Mouse (Mus musculus) limb, embryonic 13.5 days (tissue): ENCODE results near the gene Ccnl2. TPM values are rescaled to one million over a fixed set of nuclear protein-coding genes. Genes with fewer than 3 reads are reported as not detected.

ENCODE experiments used
- ATAC-seq: fragments of 200-750 bp; cut with Nextera tagmentation; 2 replicates; pipeline ENCODE4 v1.8.0; 2017; ENCODE audit warnings: low read depth, moderate number of reproducible peaks, moderate TSS enrichment; ENCODE audit not compliant: low FRiP score
- H3K27ac ChIP-seq: fragments of 300-500 bp; sonication (generic); 2 replicates; pipeline ENCODE4 v1.5.1; 2015; ENCODE audit warnings: inconsistent platforms, mild to moderate bottlenecking, moderate library complexity
- H3K27me3 ChIP-seq: fragments of 300-500 bp; sonication (generic); 2 replicates; pipeline ENCODE4 v1.6.1; 2015; ENCODE audit warnings: mild to moderate bottlenecking, inconsistent platforms
- H3K36me3 ChIP-seq: fragments of 300-500 bp; sonication (generic); 2 replicates; pipeline ENCODE4 v1.6.1; 2015; ENCODE audit warnings: inconsistent platforms, mild to moderate bottlenecking, moderate library complexity
- H3K4me1 ChIP-seq: fragments of 300-500 bp; sonication (generic); 2 replicates; pipeline ENCODE4 v1.6.1; 2015; ENCODE audit warnings: inconsistent platforms
- H3K4me2 ChIP-seq: fragments of 300-500 bp; sonication (generic); replicated peaks from 2 replicates; pipeline ENCODE4 v1.6.1; 2015; ENCODE audit warnings: inconsistent platforms, mild to moderate bottlenecking, moderate library complexity
- H3K4me3 ChIP-seq: fragments of 300-500 bp; sonication (generic); 2 replicates; pipeline ENCODE4 v1.5.1; 2015; ENCODE audit warnings: moderate library complexity, mild to moderate bottlenecking, inconsistent platforms
- H3K9ac ChIP-seq: fragments of 300-500 bp; sonication (generic); 2 replicates; pipeline ENCODE4 v1.6.1; 2015; ENCODE audit warnings: mild to moderate bottlenecking, inconsistent platforms
- H3K9me3 ChIP-seq: fragments of 300-500 bp; sonication (generic); 2 replicates; pipeline ENCODE4 v1.6.1; 2016; ENCODE audit warnings: inconsistent platforms
- WGBS: fragments of 180-500 bp; shearing (Covaris S2); methylation state at CpG from one replicate; pipeline ENCODE4 v1.1.7; 2015; 5-methylcytosine and 5-hydroxymethylcytosine counted together
- polyA plus RNA-seq: library from polyadenylated mRNA; unstranded; fragments of >200 nt; fragmentation: Nextera tagmentation; extraction: Ambion mirVana; gene quantifications from 2 replicates; pipeline ENCODE4 v1.2.1, GENCODE M21; 2015

Ccnl2 gene
- polyA plus RNA-seq, 1 experiment from 2014 or later = 231 TPM

DNA sequence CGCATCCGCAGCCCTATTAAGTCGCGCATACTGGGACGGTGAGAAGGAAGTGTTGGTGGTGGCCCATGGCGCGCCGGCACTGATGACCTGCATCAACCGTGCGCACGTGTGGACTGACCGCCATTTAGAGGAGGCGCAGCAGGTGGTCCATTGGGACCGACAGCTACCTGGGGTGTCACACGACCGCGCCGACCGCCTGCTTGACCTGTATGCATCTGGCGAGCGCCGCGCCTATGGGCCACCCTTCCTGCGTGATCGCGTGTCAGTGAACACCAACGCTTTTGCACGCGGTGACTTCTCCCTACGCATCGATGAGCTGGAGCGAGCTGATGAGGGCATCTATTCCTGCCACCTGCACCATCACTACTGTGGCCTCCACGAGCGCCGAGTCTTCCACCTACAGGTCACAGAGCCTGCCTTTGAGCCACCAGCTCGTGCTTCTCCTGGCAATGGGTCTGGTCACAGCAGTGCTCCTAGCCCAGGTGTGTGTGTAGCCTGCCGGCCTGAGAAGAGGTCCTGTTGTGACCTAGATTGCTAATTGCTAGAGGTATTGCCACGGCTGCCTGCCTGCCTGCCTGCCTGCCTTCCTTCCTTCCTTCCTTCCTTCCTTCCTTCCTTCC, 29.5 kb downstream of the Ccnl2 start:
- no peaks in the 10 kb centered on the region for H3K9me3 ChIP-seq
- H3K27ac ChIP-seq = no peak overlapping the region
- peak overlapping the region; percentile 98 for H3K4me2 ChIP-seq
- ATAC-seq = no peak
- 43% methylated on average over 38 of the region's 38 CpGs for WGBS
- H3K4me1 ChIP-seq = peaks cover 39% of the 10 kb centered on the region
- no peak overlapping the region for H3K9ac ChIP-seq
- H3K27me3 ChIP-seq = 0 out of 2 replicates have a peak, but pooled peaks cover 6% of the 10 kb centered on the region
- peak overlapping the region; percentile 60 for H3K4me3 ChIP-seq
- H3K36me3 ChIP-seq = peaks cover 26% of the 10 kb centered on the region

- Histone ChIP-seq H3K4me1 (peaks cover 46% of the 10 kb centered on the region), H3K4me3 (no peak overlapping the region), H3K27me3 (0 out of 2 replicates have a peak, but pooled peaks cover 6% of the 10 kb centered on the region), H3K27ac (no peak overlapping the region), H3K9me3 (no peaks in the 10 kb centered on the region), H3K9ac (no peak overlapping the region), H3K4me2 (no peak overlapping the region), H3K36me3 (peaks cover 26% of the 10 kb centered on the region)
- ATAC-seq = no peak
- WGBS = 96% methylated on average over 5 of the region's 5 CpGs
Observed at GRCm38 (mm10) chr4:155843231-155843630, 30.9 kb downstream of the Ccnl2 start.

- H3K4me2 ChIP-seq = peak within 1 kb of the TSS; percentile 96
- peaks cover 20% of the 10 kb centered on the region for H3K36me3 ChIP-seq
- peaks cover 30% of the 10 kb centered on the region for H3K4me1 ChIP-seq
- WGBS = 3% methylated on average over 61 of the region's 65 CpGs
- H3K9me3 ChIP-seq = no peaks in the 10 kb centered on the region
- H3K9ac ChIP-seq = peak within 1 kb of the TSS; percentile 87
- ATAC-seq = peak; percentile 93
- H3K27ac ChIP-seq = peak within 1 kb of the TSS; percentile 52; the same call in 1 of the 2 replicates
- no peaks in the 10 kb centered on the region for H3K27me3 ChIP-seq
- H3K4me3 ChIP-seq = peak within 1 kb of the TSS; percentile 80
Observed at GRCm38 (mm10) chr4:155846871-155847578, 34.7 kb downstream of the Ccnl2 start, which contains the start of gene Dvl1. Gene Dvl1, plus strand, starts transcription at chr4:155847402.

DNA sequence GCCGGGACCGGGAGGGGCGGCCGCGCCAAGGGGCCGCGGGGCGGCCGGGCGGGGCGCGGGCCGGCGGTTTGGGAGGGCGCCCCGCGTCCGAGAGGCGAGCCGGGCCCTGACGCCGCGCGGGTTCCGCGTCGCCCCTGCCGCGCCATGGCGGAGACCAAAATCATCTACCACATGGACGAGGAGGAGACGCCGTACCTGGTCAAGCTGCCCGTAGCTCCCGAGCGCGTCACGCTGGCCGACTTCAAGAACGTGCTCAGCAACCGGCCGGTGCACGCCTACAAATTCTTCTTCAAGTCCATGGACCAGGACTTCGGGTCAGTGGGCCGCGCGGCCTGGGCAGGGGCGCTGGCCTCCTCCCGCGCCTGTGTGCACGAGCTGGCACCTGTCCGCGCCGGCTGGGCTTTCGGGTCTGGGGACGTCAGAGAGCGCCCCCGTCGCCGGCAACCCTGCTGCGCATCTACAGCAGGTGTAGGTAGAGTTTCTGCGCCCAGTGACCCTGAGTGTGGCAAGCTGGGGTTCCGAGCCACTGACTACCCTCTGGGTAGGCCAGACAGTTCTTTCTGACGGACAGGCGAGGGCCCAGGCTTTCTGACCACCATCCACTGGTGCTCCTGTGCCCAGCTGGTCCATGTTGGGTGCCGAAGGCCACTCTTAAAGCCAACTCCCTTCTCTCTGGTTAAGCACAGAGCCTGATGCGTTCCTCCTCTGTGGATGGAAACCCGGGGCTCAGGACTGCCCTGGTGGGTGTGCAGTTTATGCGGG, 35.5 kb downstream of the Ccnl2 start:
- ATAC-seq = peak; percentile 60
- 2% methylated on average over 69 of the region's 69 CpGs for WGBS

DNA sequence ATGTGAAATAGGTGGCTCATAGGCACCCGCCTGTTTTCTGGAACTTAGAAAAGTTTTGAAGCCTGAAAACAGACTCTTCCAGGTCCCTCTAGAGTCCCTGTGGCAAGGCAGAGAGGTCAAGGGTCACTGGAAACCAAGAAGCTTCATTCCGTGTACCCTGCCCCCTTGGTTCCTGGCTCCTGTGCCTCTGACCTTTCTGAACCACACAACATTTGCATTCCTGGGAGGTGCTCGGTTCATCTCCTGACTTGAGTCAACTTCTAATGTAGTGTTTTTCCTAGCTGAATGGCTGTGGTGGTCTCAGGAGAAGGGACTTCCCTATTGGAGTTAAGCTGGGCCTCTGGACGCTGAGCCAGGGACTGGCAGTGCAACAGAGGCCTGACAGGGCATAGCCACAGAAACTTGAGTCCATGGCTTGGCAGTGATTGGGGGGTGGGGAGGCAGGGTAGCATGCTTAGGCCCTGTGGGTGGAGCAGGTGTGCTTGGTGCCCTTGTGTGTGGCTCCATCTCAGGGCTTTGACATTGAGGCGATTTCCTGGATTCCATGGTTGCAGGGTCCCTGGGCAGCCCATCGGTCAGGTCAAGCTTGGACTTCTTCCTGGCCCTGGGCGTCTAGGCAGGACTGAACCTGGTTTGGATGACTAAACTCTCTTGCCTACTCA, 36.3 kb downstream of the Ccnl2 start:
- no peaks in the 10 kb centered on the region for H3K9me3 ChIP-seq
- H3K4me3 ChIP-seq = peak overlapping the region; percentile 80
- H3K4me2 ChIP-seq = peak overlapping the region; percentile 96
- H3K27me3 ChIP-seq = no peaks in the 10 kb centered on the region
- 59% methylated on average over 7 of the region's 7 CpGs for WGBS
- peaks cover 11% of the 10 kb centered on the region for H3K36me3 ChIP-seq
- peaks cover 30% of the 10 kb centered on the region for H3K4me1 ChIP-seq
- peak overlapping the region; percentile 87 for H3K9ac ChIP-seq
- no peak overlapping the region for H3K27ac ChIP-seq
- no peak for ATAC-seq

More for the DNA sequence above, 35.5 kb downstream of the Ccnl2 start:
- Histone ChIP-seq H3K36me3 (peaks cover 15% of the 10 kb centered on the region), H3K9me3 (no peaks in the 10 kb centered on the region), H3K4me3 (peak overlapping the region; percentile 80), H3K27ac (peak overlapping the region; percentile 48; the same call in 1 of the 2 replicates), H3K27me3 (no peaks in the 10 kb centered on the region), H3K4me1 (peaks cover 30% of the 10 kb centered on the region), H3K4me2 (peak overlapping the region; percentile 96), H3K9ac (peak overlapping the region; percentile 87)

GRCm38 (mm10) chr4:155849391-155849790, 37.1 kb downstream of the Ccnl2 start:
- H3K9ac ChIP-seq = 0 out of 2 replicates have a peak overlapping the region, but pooled peaks have one; percentile 87
- WGBS = 84% methylated on average over 2 of the region's 2 CpGs
- H3K4me1 ChIP-seq = peaks cover 30% of the 10 kb centered on the region
- peak overlapping the region; percentile 96; the same call in 1 of the 2 replicates for H3K4me2 ChIP-seq
- H3K9me3 ChIP-seq = no peaks in the 10 kb centered on the region
- ATAC-seq = no peak
- H3K27ac ChIP-seq = no peak overlapping the region
- peaks cover 12% of the 10 kb centered on the region for H3K36me3 ChIP-seq
- no peaks in the 10 kb centered on the region for H3K27me3 ChIP-seq
- H3K4me3 ChIP-seq = no peak overlapping the region

- H3K9me3 ChIP-seq = no peaks in the 10 kb centered on the region
- no peak for ATAC-seq
Observed at GRCm38 (mm10) chr4:155849792-155850451, 37.6 kb downstream of the Ccnl2 start.

DNA sequence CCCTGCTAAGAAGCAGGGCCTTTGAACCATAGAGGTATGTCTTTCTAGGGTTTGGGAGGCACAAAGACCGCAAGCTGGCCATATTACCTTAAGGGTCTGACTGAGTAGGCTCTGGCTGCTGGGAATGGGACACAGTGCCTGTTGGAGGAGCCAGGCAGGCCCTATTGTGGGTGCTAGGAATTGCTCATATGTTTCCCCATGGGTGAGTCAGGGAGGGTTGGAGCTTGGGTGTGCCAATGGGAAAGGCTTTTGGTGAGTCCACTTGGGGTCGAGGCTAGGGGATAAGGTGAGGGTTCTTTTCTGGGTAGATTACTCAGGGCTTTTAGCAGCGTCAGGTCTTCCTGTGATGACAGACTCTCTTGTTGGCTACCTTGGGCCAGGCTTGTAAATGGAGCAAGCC, 39.1 kb downstream of the Ccnl2 start:
- Histone ChIP-seq H3K9ac (no peak overlapping the region), H3K27ac (no peak overlapping the region), H3K27me3 (no peaks in the 10 kb centered on the region), H3K4me2 (no peak overlapping the region), H3K36me3 (peaks cover 32% of the 10 kb centered on the region), H3K4me1 (peaks cover 28% of the 10 kb centered on the region), H3K9me3 (no peaks in the 10 kb centered on the region), H3K4me3 (no peak overlapping the region)
- ATAC-seq = no peak
- 84% methylated on average over 3 of the region's 3 CpGs for WGBS

More at GRCm38 (mm10) chr4:155849792-155850451, 37.6 kb downstream of the Ccnl2 start:
- no peak overlapping the region for H3K4me2 ChIP-seq
- WGBS = 95% methylated on average over 3 of the region's 3 CpGs
- H3K9ac ChIP-seq = no peak overlapping the region
- H3K4me1 ChIP-seq = peaks cover 30% of the 10 kb centered on the region
- H3K27me3 ChIP-seq = no peaks in the 10 kb centered on the region
- H3K36me3 ChIP-seq = peaks cover 18% of the 10 kb centered on the region
- no peak overlapping the region for H3K27ac ChIP-seq
- H3K4me3 ChIP-seq = no peak overlapping the region

- H3K27ac ChIP-seq = no peak overlapping the region
- H3K4me2 ChIP-seq = no peak overlapping the region
- no peak for ATAC-seq
- WGBS = 87% methylated on average over 2 of the region's 2 CpGs
- H3K4me1 ChIP-seq = peaks cover 22% of the 10 kb centered on the region
- H3K27me3 ChIP-seq = no peaks in the 10 kb centered on the region
- no peak overlapping the region for H3K4me3 ChIP-seq
- no peaks in the 10 kb centered on the region for H3K9me3 ChIP-seq
- H3K36me3 ChIP-seq = peaks cover 38% of the 10 kb centered on the region
- no peak overlapping the region for H3K9ac ChIP-seq
Observed at GRCm38 (mm10) chr4:155851951-155852411, 39.7 kb downstream of the Ccnl2 start.

- WGBS = 89% methylated on average over 9 of the region's 9 CpGs
- H3K27ac ChIP-seq = no peak overlapping the region
- no peaks in the 10 kb centered on the region for H3K27me3 ChIP-seq
- H3K36me3 ChIP-seq = peaks cover 53% of the 10 kb centered on the region
- no peak for ATAC-seq
- peaks cover 16% of the 10 kb centered on the region for H3K4me1 ChIP-seq
- H3K9ac ChIP-seq = no peak overlapping the region
- no peak overlapping the region for H3K4me2 ChIP-seq
- H3K9me3 ChIP-seq = no peaks in the 10 kb centered on the region
- H3K4me3 ChIP-seq = no peak overlapping the region
Observed at GRCm38 (mm10) chr4:155853421-155853820, 41.1 kb downstream of the Ccnl2 start.

GRCm38 (mm10) chr4:155854991-155855390, 42.7 kb downstream of the Ccnl2 start:
- no peak overlapping the region for H3K27ac ChIP-seq
- WGBS = 90% methylated on average over 12 of the region's 12 CpGs
- no peak overlapping the region for H3K9ac ChIP-seq
- peaks cover 64% of the 10 kb centered on the region for H3K36me3 ChIP-seq
- H3K27me3 ChIP-seq = no peaks in the 10 kb centered on the region
- no peak for ATAC-seq
- H3K9me3 ChIP-seq = no peaks in the 10 kb centered on the region
- H3K4me2 ChIP-seq = no peak overlapping the region
- no peaks in the 10 kb centered on the region; the same call in 1 of the 2 replicates for H3K4me1 ChIP-seq
- H3K4me3 ChIP-seq = no peak overlapping the region
